Mouse (Mus musculus): ENCODE measurements around the gene Lrrc4b. TPM values are rescaled to one million over a fixed set of nuclear protein-coding genes. Genes with fewer than 3 reads are reported as not detected.

The Lrrc4b gene
- total and polyA plus RNA-seq, 3 experiments: 30.1 to 34.1 (median 33.2) TPM

- 62% methylated on average over 1 of the region's 1 CpGs for WGBS
- Histone ChIP-seq H3K79me2 (replicated peaks; ENCODE audit: control insufficient read depth, insufficient read depth, low read length) (peaks cover 2% of the 10 kb centered on the region; the same call in 1 of the 2 replicates), H3K9ac (ENCODE audit: low read depth, low read length) (no peak overlapping the region), H3K36me3 (ENCODE audit: control insufficient read depth, insufficient read depth, low read length) (no peaks in the 10 kb centered on the region), H3K4me3 (no peak overlapping the region), H3K4me1 (ENCODE audit: control insufficient read depth, insufficient read depth, low read length) (peaks cover 6% of the 10 kb centered on the region), H3K27me3 (ENCODE audit: control insufficient read depth, insufficient read depth, low read length) (0 out of 2 replicates have a peak, but pooled peaks cover 2% of the 10 kb centered on the region), H3K27ac (no peak overlapping the region)
- intact Hi-C loops (cut with DNase I): no loop called here
- TF ChIP-seq POLR2A (IDR thresholded peaks at IDR 0.05; ENCODE audit: insufficient read depth, low read depth, low read length) (no peak), CTCF (IDR thresholded peaks at IDR 0.05) (no peak), EP300 (IDR thresholded peaks at IDR 0.05; ENCODE audit: insufficient read depth, low read depth, low read length) (no peak)
- no peak for DNase-seq
These were observed 70.1 kb downstream of the Lrrc4b start for GRCm38 (mm10) chr7:44498922-44499321.

- no peak overlapping the region for H3K4me3 ChIP-seq
- no peak overlapping the region for H3K9ac ChIP-seq (ENCODE audit: low read depth, low read length)
- peaks cover 6% of the 10 kb centered on the region for H3K4me1 ChIP-seq (ENCODE audit: control insufficient read depth, insufficient read depth, low read length)
- 0 out of 2 replicates have a peak, but pooled peaks cover 2% of the 10 kb centered on the region for H3K27me3 ChIP-seq (ENCODE audit: control insufficient read depth, insufficient read depth, low read length)
- 38% methylated on average over 20 of the region's 20 CpGs for WGBS
- TF ChIP-seq POLR2A (IDR thresholded peaks at IDR 0.05; ENCODE audit: insufficient read depth, low read depth, low read length): no peak
- no peak for TF ChIP-seq EP300 (IDR thresholded peaks at IDR 0.05; ENCODE audit: insufficient read depth, low read depth, low read length)
- no peak for TF ChIP-seq CTCF (IDR thresholded peaks at IDR 0.05)
- intact Hi-C loops (cut with DNase I): loop anchor here (2.0 kb wide), 1 partner anchor 25 kb away; the partner anchor contains the start of gene Mybpc2
- H3K79me2 ChIP-seq (replicated peaks; ENCODE audit: control insufficient read depth, insufficient read depth, low read length): no peaks in the 10 kb centered on the region
- H3K36me3 ChIP-seq (ENCODE audit: control insufficient read depth, insufficient read depth, low read length): no peaks in the 10 kb centered on the region
- DNase-seq: no peak
- H3K27ac ChIP-seq: no peak overlapping the region
These were observed 71.2 kb downstream of the Lrrc4b start for GRCm38 (mm10) chr7:44500046-44500445.

GRCm38 (mm10) chr7:44501563-44502115, 72.8 kb downstream of the Lrrc4b start:
- TF ChIP-seq CTCF (IDR thresholded peaks at IDR 0.05): peak; percentile 72
- TF ChIP-seq POLR2A (IDR thresholded peaks at IDR 0.05; ENCODE audit: insufficient read depth, low read depth, low read length): no peak
- TF ChIP-seq EP300 (IDR thresholded peaks at IDR 0.05; ENCODE audit: insufficient read depth, low read depth, low read length): 0 out of 2 replicates have a peak, but pooled peaks have one; percentile 34
- Histone ChIP-seq H3K36me3 (ENCODE audit: control insufficient read depth, insufficient read depth, low read length) (no peaks in the 10 kb centered on the region), H3K27me3 (ENCODE audit: control insufficient read depth, insufficient read depth, low read length) (0 out of 2 replicates have a peak, but pooled peaks cover 2% of the 10 kb centered on the region), H3K79me2 (replicated peaks; ENCODE audit: control insufficient read depth, insufficient read depth, low read length) (no peaks in the 10 kb centered on the region), H3K9ac (ENCODE audit: low read depth, low read length) (no peak overlapping the region), H3K4me3 (no peak overlapping the region), H3K27ac (no peak overlapping the region), H3K4me1 (ENCODE audit: control insufficient read depth, insufficient read depth, low read length) (no peaks in the 10 kb centered on the region)
- intact Hi-C loops (cut with DNase I): loop anchor here (2.0 kb wide), 1 partner anchor 23 kb away; the partner anchor contains the start of gene Mybpc2
- WGBS: 32% methylated on average over 5 of the region's 5 CpGs
- DNase-seq: peak; percentile 54 to 70

GRCm38 (mm10) chr7:44507491-44507890, 78.7 kb downstream of the Lrrc4b start:
- H3K27ac ChIP-seq: no peak overlapping the region
- no peak overlapping the region for H3K9ac ChIP-seq (ENCODE audit: low read depth, low read length)
- DNase-seq: no peak
- intact Hi-C loops (cut with DNase I): no loop called here
- H3K27me3 ChIP-seq (ENCODE audit: control insufficient read depth, insufficient read depth, low read length): no peaks in the 10 kb centered on the region; the same call in 1 of the 2 replicates
- no peaks in the 10 kb centered on the region for H3K4me1 ChIP-seq (ENCODE audit: control insufficient read depth, insufficient read depth, low read length)
- TF ChIP-seq EP300 (IDR thresholded peaks at IDR 0.05; ENCODE audit: insufficient read depth, low read depth, low read length) (no peak), CTCF (IDR thresholded peaks at IDR 0.05) (no peak), POLR2A (IDR thresholded peaks at IDR 0.05; ENCODE audit: insufficient read depth, low read depth, low read length) (no peak)
- H3K79me2 ChIP-seq (replicated peaks; ENCODE audit: control insufficient read depth, insufficient read depth, low read length): no peaks in the 10 kb centered on the region
- no peaks in the 10 kb centered on the region for H3K36me3 ChIP-seq (ENCODE audit: control insufficient read depth, insufficient read depth, low read length)
- H3K4me3 ChIP-seq: no peak overlapping the region

Small RNAs within 50 kb of the gene (microRNA-seq; reads per million reads assigned to microRNA genes)
- 1.2 to 5.6 reads per million in 2 experiments for gene Mir7052

Other genes with a start within 250 kb of the Lrrc4b start
- not detected for gene Klk1b24, start 240.8 kb upstream of the Lrrc4b start, total RNA-seq (2021)
- not detected in 2 replicates for gene Klk1b24, start 240.8 kb upstream of the Lrrc4b start, polyA plus RNA-seq (2012; rRNA removed)
- gene Klk1b3, start 230.8 kb upstream of the Lrrc4b start, total RNA-seq (2021): not detected
- not detected in 2 replicates for gene Klk1b3, start 230.8 kb upstream of the Lrrc4b start, polyA plus RNA-seq (2012; rRNA removed)
- not detected for gene Klk1b4, start 221.6 kb upstream of the Lrrc4b start, total RNA-seq (2021)
- gene Klk1b4, start 221.6 kb upstream of the Lrrc4b start, polyA plus RNA-seq (2012; rRNA removed): 0.14 TPM in 1 of 2 replicates, not detected in the other
- not detected for gene Klk1b5, start 213.1 kb upstream of the Lrrc4b start, total RNA-seq (2021)
- gene Klk1b5, start 213.1 kb upstream of the Lrrc4b start, polyA plus RNA-seq (2012; rRNA removed): not detected in 2 replicates
- not detected for gene Klk1, start 203.7 kb upstream of the Lrrc4b start, total RNA-seq (2021)
- 0.38 and 0.62 TPM in 2 replicates for gene Klk1, start 203.7 kb upstream of the Lrrc4b start, polyA plus RNA-seq (2012; rRNA removed)
- not detected for gene Gm36864, start 192.8 kb upstream of the Lrrc4b start, total RNA-seq (2021)
- gene Gm36864, start 192.8 kb upstream of the Lrrc4b start, polyA plus RNA-seq (2012; rRNA removed): not detected in 2 replicates
- under 1 TPM; 0.68 to 0.70 TPM for gene 1700028J19Rik, start 182.3 kb upstream of the Lrrc4b start, total RNA-seq (2021)
- gene 1700028J19Rik, start 182.3 kb upstream of the Lrrc4b start, polyA plus RNA-seq (2012; rRNA removed): 1.3 and 2.1 TPM in 2 replicates
- gene 2410002F23Rik, start 182.3 kb upstream of the Lrrc4b start, total RNA-seq (2021): 10 to 100 TPM; 12.0 to 12.3 TPM
- 29.5 and 37.6 TPM in 2 replicates for gene 2410002F23Rik, start 182.3 kb upstream of the Lrrc4b start, polyA plus RNA-seq (2012; rRNA removed)
- not detected for gene Acp4, start 171.6 kb upstream of the Lrrc4b start, total RNA-seq (2021)
- not detected in 2 replicates for gene Acp4, start 171.6 kb upstream of the Lrrc4b start, polyA plus RNA-seq (2012; rRNA removed)
- gene Gm15517, start 167.6 kb upstream of the Lrrc4b start, total RNA-seq (2021): not detected
- gene Gm15517, start 167.6 kb upstream of the Lrrc4b start, polyA plus RNA-seq (2012; rRNA removed): not detected in 2 replicates
- 1 to 10 TPM in 1 of 2 experiments, under 1 TPM in 1; 0.60 to 1.1 TPM for gene Clec11a, start 122.1 kb upstream of the Lrrc4b start, total RNA-seq (2021)
- 1.8 and 2.0 TPM in 2 replicates for gene Clec11a, start 122.1 kb upstream of the Lrrc4b start, polyA plus RNA-seq (2012; rRNA removed)
- 1 to 10 TPM; 1.2 to 2.3 TPM for gene Shank1, start 118.8 kb upstream of the Lrrc4b start, total RNA-seq (2021)
- 0.94 and 1.1 TPM in 2 replicates for gene Shank1, start 118.8 kb upstream of the Lrrc4b start, polyA plus RNA-seq (2012; rRNA removed)
- 1 to 10 TPM; 1.4 to 2.5 TPM for gene Syt3, start 44.9 kb upstream of the Lrrc4b start, total RNA-seq (2021)
- gene Syt3, start 44.9 kb upstream of the Lrrc4b start, polyA plus RNA-seq (2012; rRNA removed): 3.1 and 3.2 TPM in 2 replicates
- gene 1700008O03Rik, start 43.2 kb upstream of the Lrrc4b start, total RNA-seq (2021): under 1 TPM; 0.21 to 0.25 TPM
- gene 1700008O03Rik, start 43.2 kb upstream of the Lrrc4b start, polyA plus RNA-seq (2012; rRNA removed): 0.12 and 0.47 TPM in 2 replicates
- gene Aspdh, start 36.4 kb downstream of the Lrrc4b start, total RNA-seq (2021): 1 to 10 TPM; 1.3 to 1.5 TPM
- 2.4 and 2.6 TPM in 2 replicates for gene Aspdh, start 36.4 kb downstream of the Lrrc4b start, polyA plus RNA-seq (2012; rRNA removed)
- gene Josd2, start 39.0 kb downstream of the Lrrc4b start, total RNA-seq (2021): 100 to 1,000 TPM; 139 to 147 TPM
- 211 and 242 TPM in 2 replicates for gene Josd2, start 39.0 kb downstream of the Lrrc4b start, polyA plus RNA-seq (2012; rRNA removed)
- gene Emc10, start 67.5 kb downstream of the Lrrc4b start, total RNA-seq (2021): 10 to 100 TPM; 86.1 to 87.6 TPM
- gene Emc10, start 67.5 kb downstream of the Lrrc4b start, polyA plus RNA-seq (2012; rRNA removed): 152 and 180 TPM in 2 replicates
- 1 to 10 TPM; 2.6 to 3.3 TPM for gene Fam71e1, start 67.6 kb downstream of the Lrrc4b start, total RNA-seq (2021)
- 4.1 and 6.4 TPM in 2 replicates for gene Fam71e1, start 67.6 kb downstream of the Lrrc4b start, polyA plus RNA-seq (2012; rRNA removed)
- gene Mybpc2, start 95.6 kb downstream of the Lrrc4b start, total RNA-seq (2021): 10 to 100 TPM; 13.1 to 16.7 TPM
- 7.1 and 10.8 TPM in 2 replicates for gene Mybpc2, start 95.6 kb downstream of the Lrrc4b start, polyA plus RNA-seq (2012; rRNA removed)
- gene Spib, start 103.1 kb downstream of the Lrrc4b start, total RNA-seq (2021): under 1 TPM; 0.31 to 0.75 TPM
- gene Spib, start 103.1 kb downstream of the Lrrc4b start, polyA plus RNA-seq (2012; rRNA removed): 0.88 and 3.1 TPM in 2 replicates
- gene Pold1, start 119.8 kb downstream of the Lrrc4b start, total RNA-seq (2021): 10 to 100 TPM; 10.8 to 11.7 TPM
- 12.9 and 15.5 TPM in 2 replicates for gene Pold1, start 119.8 kb downstream of the Lrrc4b start, polyA plus RNA-seq (2012; rRNA removed)
- 10 to 100 TPM; 49.7 to 53.7 TPM for gene Nr1h2, start 124.9 kb downstream of the Lrrc4b start, total RNA-seq (2021)
- gene Nr1h2, start 124.9 kb downstream of the Lrrc4b start, polyA plus RNA-seq (2012; rRNA removed): 65.7 and 84.8 TPM in 2 replicates
- 1 to 10 TPM in 1 of 2 experiments, under 1 TPM in 1; 0.76 to 1.3 TPM for gene Napsa, start 143.4 kb downstream of the Lrrc4b start, total RNA-seq (2021)
- 1.8 and 4.7 TPM in 2 replicates for gene Napsa, start 143.4 kb downstream of the Lrrc4b start, polyA plus RNA-seq (2012; rRNA removed)
- 1 to 10 TPM; 2.2 to 2.9 TPM for gene Kcnc3, start 161.6 kb downstream of the Lrrc4b start, total RNA-seq (2021)
- gene Kcnc3, start 161.6 kb downstream of the Lrrc4b start, polyA plus RNA-seq (2012; rRNA removed): 1.3 and 3.0 TPM in 2 replicates
- 10 to 100 TPM; 79.4 to 96.6 TPM for gene Myh14, start 241.8 kb downstream of the Lrrc4b start, total RNA-seq (2021)
- gene Myh14, start 241.8 kb downstream of the Lrrc4b start, polyA plus RNA-seq (2012; rRNA removed): 23.1 and 24.8 TPM in 2 replicates